Mouse (Mus musculus) neural tube, embryonic 14.5 days (tissue): ENCODE data around the gene Rps6kb2. TPM values are rescaled to one million over a fixed set of nuclear protein-coding genes. Genes with fewer than 3 reads are reported as not detected.

Experiments used
- ATAC-seq: fragments of 200-750 bp; cut with Nextera tagmentation; 2 replicates; pipeline ENCODE4 v1.8.0; 2017; ENCODE audit warnings: low read depth, mild to moderate bottlenecking, moderate TSS enrichment, moderate library complexity
- H3K27ac ChIP-seq: fragments of 300-500 bp; sonication (generic); 2 replicates; pipeline ENCODE4 v1.5.1; 2014; ENCODE audit warnings: low read depth, mild to moderate bottlenecking, control low read depth, low read length, moderate library complexity, mixed read lengths
- H3K27me3 ChIP-seq: fragments of 300-500 bp; sonication (generic); 2 replicates; pipeline ENCODE4 v1.6.1; 2014; ENCODE audit warnings: low read length; ENCODE audit not compliant: control insufficient read depth, insufficient read depth
- H3K36me3 ChIP-seq: fragments of 300-500 bp; sonication (generic); 2 replicates; pipeline ENCODE4 v1.6.1; 2014; ENCODE audit warnings: low read length, mixed read lengths; ENCODE audit not compliant: control insufficient read depth, insufficient read depth
- H3K4me1 ChIP-seq: fragments of 300-500 bp; sonication (generic); 2 replicates; pipeline ENCODE4 v1.6.1; 2014; ENCODE audit warnings: low read length; ENCODE audit not compliant: control insufficient read depth, insufficient read depth
- H3K4me2 ChIP-seq: fragments of 300-500 bp; sonication (generic); 2 replicates; pipeline ENCODE4 v1.6.1; 2014; ENCODE audit warnings: mild to moderate bottlenecking, low read depth, low read length, control low read depth
- H3K4me3 ChIP-seq: fragments of 300-500 bp; sonication (generic); 2 replicates; pipeline ENCODE4 v1.5.1; 2014; ENCODE audit warnings: low read depth, low read length, control low read depth, mixed read lengths
- H3K9ac ChIP-seq: fragments of 300-500 bp; sonication (generic); replicated peaks from 2 replicates; pipeline ENCODE4 v1.6.1; 2014; ENCODE audit warnings: low read depth, mild to moderate bottlenecking, control low read depth, low read length, mixed read lengths
- H3K9me3 ChIP-seq: fragments of 300-500 bp; sonication (generic); 2 replicates; pipeline ENCODE4 v1.6.1; 2016; ENCODE audit warnings: low read length; ENCODE audit not compliant: control insufficient read depth
- WGBS: fragments of 180-500 bp; shearing (Covaris S2); extraction: QIAGEN DNeasy Blood & Tissue Kit; methylation state at CpG from one replicate; pipeline ENCODE4 v1.1.7; 2014; 5-methylcytosine and 5-hydroxymethylcytosine counted together
- polyA plus RNA-seq: library from polyadenylated mRNA; unstranded; fragments of >200 nt; fragmentation: Nextera tagmentation; extraction: Ambion mirVana; gene quantifications from 2 replicates; pipeline ENCODE4 v1.2.1, GENCODE M21; 2014

Gene Rps6kb2
- polyA plus RNA-seq, 1 experiment from 2014 or later = 40.9 TPM

- Histone ChIP-seq H3K27me3 (no peaks in the 10 kb centered on the region), H3K9me3 (no peaks in the 10 kb centered on the region), H3K4me1 (peaks cover 20% of the 10 kb centered on the region), H3K4me2 (peak overlapping the region; percentile 89), H3K36me3 (peaks cover 12% of the 10 kb centered on the region; the same call in 1 of the 2 replicates), H3K4me3 (peak overlapping the region; percentile 90), H3K9ac (peak overlapping the region; percentile 76), H3K27ac (peak overlapping the region; percentile 67; the same call in 1 of the 2 replicates)
- peak; percentile 35 for ATAC-seq
- 35% methylated on average over 9 of the region's 9 CpGs for WGBS
Observed at GRCm38 (mm10) chr19:4147782-4148490, 15.2 kb downstream of the Rps6kb2 start.

- 51% methylated on average over 3 of the region's 3 CpGs for WGBS
- H3K9me3 ChIP-seq = no peaks in the 10 kb centered on the region
- no peaks in the 10 kb centered on the region for H3K27me3 ChIP-seq
- H3K4me2 ChIP-seq = no peak overlapping the region
- peaks cover 12% of the 10 kb centered on the region; the same call in 1 of the 2 replicates for H3K36me3 ChIP-seq
- H3K4me3 ChIP-seq = no peak overlapping the region
- peaks cover 20% of the 10 kb centered on the region for H3K4me1 ChIP-seq
- ATAC-seq = no peak
- H3K27ac ChIP-seq = no peak overlapping the region
- no peak overlapping the region for H3K9ac ChIP-seq
Observed at GRCm38 (mm10) chr19:4147022-4147405, 16.1 kb downstream of the Rps6kb2 start.

- H3K4me2 ChIP-seq = no peak overlapping the region
- no peak overlapping the region for H3K27ac ChIP-seq
- no peaks in the 10 kb centered on the region for H3K9me3 ChIP-seq
- ATAC-seq = no peak
- no peak overlapping the region for H3K9ac ChIP-seq
- no peaks in the 10 kb centered on the region for H3K27me3 ChIP-seq
- no peak overlapping the region for H3K4me3 ChIP-seq
- WGBS = 64% methylated on average over 12 of the region's 12 CpGs
- H3K36me3 ChIP-seq = peaks cover 11% of the 10 kb centered on the region; the same call in 1 of the 2 replicates
- H3K4me1 ChIP-seq = peaks cover 20% of the 10 kb centered on the region
Observed at GRCm38 (mm10) chr19:4146366-4147021, 16.7 kb downstream of the Rps6kb2 start.

GRCm38 (mm10) chr19:4145936-4146335 is 17.2 kb downstream of the Rps6kb2 start:
- WGBS = 88% methylated on average over 5 of the region's 5 CpGs
- Histone ChIP-seq H3K4me3 (no peak overlapping the region), H3K27ac (no peak overlapping the region), H3K4me1 (peaks cover 20% of the 10 kb centered on the region), H3K36me3 (peaks cover 6% of the 10 kb centered on the region; the same call in 1 of the 2 replicates), H3K27me3 (no peaks in the 10 kb centered on the region), H3K9ac (no peak overlapping the region), H3K4me2 (no peak overlapping the region), H3K9me3 (no peaks in the 10 kb centered on the region)
- no peak for ATAC-seq

- 84% methylated on average over 16 of the region's 16 CpGs for WGBS
- H3K4me1 ChIP-seq = peaks cover 16% of the 10 kb centered on the region
- no peaks in the 10 kb centered on the region for H3K27me3 ChIP-seq
- H3K4me2 ChIP-seq = no peak overlapping the region
- no peak overlapping the region for H3K9ac ChIP-seq
- H3K27ac ChIP-seq = no peak overlapping the region
- no peak overlapping the region for H3K4me3 ChIP-seq
- ATAC-seq = no peak
- H3K36me3 ChIP-seq = no peaks in the 10 kb centered on the region
- H3K9me3 ChIP-seq = no peaks in the 10 kb centered on the region
Observed at GRCm38 (mm10) chr19:4144550-4145498, 18.3 kb downstream of the Rps6kb2 start.

GRCm38 (mm10) chr19:4143759-4144268 is 19.3 kb downstream of the Rps6kb2 start, which contains the start of gene Cabp4:
Gene Cabp4 (minus strand): TSS chr19:4144033.
- no peak within 1 kb of the TSS for H3K9ac ChIP-seq
- ATAC-seq = no peak
- H3K9me3 ChIP-seq = no peaks in the 10 kb centered on the region
- H3K4me1 ChIP-seq = peaks cover 7% of the 10 kb centered on the region; the same call in 1 of the 2 replicates
- H3K4me3 ChIP-seq = no peak within 1 kb of the TSS
- H3K4me2 ChIP-seq = no peak within 1 kb of the TSS
- WGBS = 83% methylated on average over 7 of the region's 7 CpGs
- no peak within 1 kb of the TSS for H3K27ac ChIP-seq
- H3K36me3 ChIP-seq = no peaks in the 10 kb centered on the region
- H3K27me3 ChIP-seq = no peaks in the 10 kb centered on the region

GRCm38 (mm10) chr19:4142416-4143173 is 20.6 kb downstream of the Rps6kb2 start:
- H3K4me2 ChIP-seq = no peak overlapping the region
- ATAC-seq = no peak
- WGBS = 90% methylated on average over 18 of the region's 18 CpGs
- no peaks in the 10 kb centered on the region for H3K36me3 ChIP-seq
- no peaks in the 10 kb centered on the region; the same call in 1 of the 2 replicates for H3K4me1 ChIP-seq
- H3K4me3 ChIP-seq = no peak overlapping the region
- no peaks in the 10 kb centered on the region for H3K27me3 ChIP-seq
- no peak overlapping the region for H3K9ac ChIP-seq
- no peaks in the 10 kb centered on the region for H3K9me3 ChIP-seq
- no peak overlapping the region for H3K27ac ChIP-seq

GRCm38 (mm10) chr19:4140147-4140546 is 23.0 kb downstream of the Rps6kb2 start:
- Histone ChIP-seq H3K27me3 (no peaks in the 10 kb centered on the region), H3K9ac (no peak overlapping the region), H3K36me3 (no peaks in the 10 kb centered on the region), H3K9me3 (no peaks in the 10 kb centered on the region), H3K4me2 (no peak overlapping the region), H3K4me1 (no peaks in the 10 kb centered on the region), H3K4me3 (no peak overlapping the region), H3K27ac (no peak overlapping the region)
- no peak for ATAC-seq
- WGBS = 73% methylated on average over 6 of the region's 6 CpGs
